Mouse (Mus musculus) forebrain, postnatal 0 days (tissue): Measurements from ENCODE around the gene Kcnc3. TPM values are rescaled to one million over a fixed set of nuclear protein-coding genes. Genes with fewer than 3 reads are reported as not detected.

Experiments used
- ATAC-seq: fragments of 200-750 bp; cut with Nextera tagmentation; 2 replicates; pipeline ENCODE4 v1.8.0; 2017; ENCODE audit warnings: mild to moderate bottlenecking, moderate library complexity
- DNase-seq: peaks from one replicate; pipeline ENCODE4 v3.0.0-alpha.2; 2015
- H3K27ac ChIP-seq: fragments of 300-500 bp; sonication (generic); 2 replicates; pipeline ENCODE4 v1.5.1; 2014; ENCODE audit warnings: low read depth, mild to moderate bottlenecking, antibody characterized with exemption, low read length, moderate library complexity, mixed read lengths
- H3K27me3 ChIP-seq: fragments of 300-500 bp; sonication (generic); 2 replicates; pipeline ENCODE4 v1.6.1; 2014; ENCODE audit warnings: mild to moderate bottlenecking, low read length, mixed read lengths; ENCODE audit not compliant: insufficient read depth
- H3K36me3 ChIP-seq: fragments of 300-500 bp; sonication (generic); 2 replicates; pipeline ENCODE4 v1.6.1; 2014; ENCODE audit warnings: mild to moderate bottlenecking, moderate library complexity; ENCODE audit not compliant: insufficient read depth
- H3K4me1 ChIP-seq: fragments of 300-500 bp; sonication (generic); 2 replicates; pipeline ENCODE4 v1.6.1; 2014; ENCODE audit warnings: antibody characterized with exemption; ENCODE audit not compliant: insufficient read depth
- H3K4me2 ChIP-seq: fragments of 300-500 bp; sonication (generic); 2 replicates; pipeline ENCODE4 v1.6.1; 2014; ENCODE audit warnings: low read depth, mild to moderate bottlenecking, moderate library complexity
- H3K4me3 ChIP-seq: fragments of 300-500 bp; sonication (generic); 2 replicates; pipeline ENCODE4 v1.5.1; 2014; ENCODE audit warnings: low read depth, low read length, mixed read lengths
- H3K9ac ChIP-seq: fragments of 300-500 bp; sonication (generic); 2 replicates; pipeline ENCODE4 v1.6.1; 2014; ENCODE audit warnings: mild to moderate bottlenecking
- H3K9me3 ChIP-seq: fragments of 300-500 bp; sonication (generic); 2 replicates; pipeline ENCODE4 v1.6.1; 2016; ENCODE audit warnings: low read length
- CTCF ChIP-seq: sonication (generic); IDR thresholded peaks from 2 replicates; pipeline ENCODE4 v1.5.1; 2016; ENCODE audit warnings: antibody characterized with exemption, control low read depth, low read depth
- WGBS: fragments of 180-500 bp; shearing (Covaris S2); extraction: QIAGEN DNeasy Blood & Tissue Kit; methylation state at CpG from one replicate; pipeline ENCODE4 v1.1.7; 2014; 5-methylcytosine and 5-hydroxymethylcytosine counted together
- polyA plus RNA-seq: library from polyadenylated mRNA; unstranded; fragments of >200 nt; fragmentation: Nextera tagmentation; extraction: Ambion mirVana; gene quantifications from 2 replicates; pipeline ENCODE4 v1.2.1, GENCODE M21; 2015
- total RNA-seq: library from RNA; depleted of rRNA; stranded (reverse); fragments of >200 nt; gene quantifications from 2 replicates; pipeline ENCODE4 v1.2.3, GENCODE M21; 2014

Gene Kcnc3
- total and polyA plus RNA-seq, 2 experiments from 2014 or later = 5.2 to 6.0 TPM

DNA sequence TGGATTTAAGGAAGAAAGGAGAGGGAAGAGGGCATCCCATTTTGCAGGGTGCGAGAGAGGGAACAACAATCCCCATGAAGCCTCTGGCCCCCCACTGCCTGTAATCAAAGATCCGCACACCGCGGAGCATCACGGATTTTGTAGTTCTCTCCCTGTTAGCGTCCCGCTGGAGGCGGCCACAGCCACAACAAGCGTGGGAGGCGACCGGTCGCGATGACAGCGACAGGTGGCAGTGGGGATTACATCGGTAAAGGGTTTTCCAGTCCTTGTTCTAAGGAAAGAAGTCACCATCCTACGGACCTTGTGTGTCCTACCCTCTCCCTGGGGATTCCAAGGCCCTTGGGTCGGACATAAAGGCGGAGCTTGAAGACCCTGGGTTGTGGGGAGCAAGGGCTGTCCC, 3.5 kb upstream of the Kcnc3 start:
- peak overlapping the region; percentile 57 for H3K9ac ChIP-seq
- H3K27me3 ChIP-seq = peaks cover 3% of the 10 kb centered on the region
- WGBS = 0% methylated on average over 18 of the region's 18 CpGs
- peaks cover 16% of the 10 kb centered on the region; the same call in 1 of the 2 replicates for H3K4me1 ChIP-seq
- ATAC-seq = peak; percentile 61
- H3K36me3 ChIP-seq = no peaks in the 10 kb centered on the region
- peak; percentile 29 for TF ChIP-seq CTCF
- DNase-seq = peak; percentile 91
- H3K4me2 ChIP-seq = peak overlapping the region; percentile 97
- peak overlapping the region; percentile 50 for H3K4me3 ChIP-seq
- H3K9me3 ChIP-seq = no peaks in the 10 kb centered on the region
- peak overlapping the region; percentile 68; the same call in 1 of the 2 replicates for H3K27ac ChIP-seq

DNA sequence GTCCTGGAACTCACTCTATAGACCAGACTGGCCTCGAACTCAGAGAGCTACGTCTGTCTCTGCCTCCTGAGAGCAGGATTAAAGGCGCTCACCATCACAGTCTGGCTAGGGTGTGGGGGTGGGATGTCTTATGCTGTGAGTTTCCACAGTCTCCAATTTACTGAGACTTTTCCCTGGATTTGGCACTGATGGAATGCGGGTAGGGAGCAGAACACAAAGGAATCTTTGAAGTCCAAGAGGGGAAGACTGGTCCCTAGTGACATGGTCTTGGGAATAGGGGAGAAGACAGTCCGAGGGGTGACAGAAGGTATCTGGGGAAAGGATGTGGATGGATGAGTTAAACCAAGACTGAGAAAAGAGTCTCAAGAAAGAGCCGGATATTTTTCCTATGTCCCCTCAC, 2.8 kb upstream of the Kcnc3 start:
- 27% methylated on average over 6 of the region's 6 CpGs for WGBS
- no peak for TF ChIP-seq CTCF

DNA sequence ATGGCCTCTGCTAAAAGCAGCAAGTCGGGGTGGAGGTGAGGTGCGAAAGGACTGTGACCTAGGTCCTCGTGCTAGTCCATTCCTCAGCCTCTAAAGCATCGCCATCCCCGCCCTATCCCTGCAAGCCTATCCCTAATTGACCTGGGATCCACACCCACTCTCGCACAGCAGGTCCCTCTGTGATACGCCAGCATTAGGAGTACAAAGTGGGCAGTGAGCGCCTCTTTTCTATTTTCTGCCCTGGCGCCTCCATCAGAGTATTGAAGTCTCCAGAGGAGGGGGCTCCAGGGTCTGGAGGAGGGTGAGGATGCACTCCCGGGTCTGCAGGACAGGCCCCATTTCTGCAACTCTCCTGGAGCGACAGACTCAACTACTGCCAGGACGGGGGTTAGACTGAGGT, 2.1 kb upstream of the Kcnc3 start:
- ATAC-seq = no peak
- peaks cover 25% of the 10 kb centered on the region; the same call in 1 of the 2 replicates for H3K4me1 ChIP-seq
- peak overlapping the region; percentile 47 for H3K4me3 ChIP-seq

More for the DNA sequence above, 2.8 kb upstream of the Kcnc3 start:
- peaks cover 18% of the 10 kb centered on the region; the same call in 1 of the 2 replicates for H3K4me1 ChIP-seq
- DNase-seq = peak; percentile 5
- ATAC-seq = no peak
- H3K9ac ChIP-seq = peak overlapping the region; percentile 57; the same call in 1 of the 2 replicates
- no peaks in the 10 kb centered on the region for H3K36me3 ChIP-seq
- no peak overlapping the region for H3K27ac ChIP-seq
- peak overlapping the region; percentile 97 for H3K4me2 ChIP-seq
- H3K9me3 ChIP-seq = no peaks in the 10 kb centered on the region
- H3K4me3 ChIP-seq = peak overlapping the region; percentile 50
- H3K27me3 ChIP-seq = peaks cover 11% of the 10 kb centered on the region

DNA sequence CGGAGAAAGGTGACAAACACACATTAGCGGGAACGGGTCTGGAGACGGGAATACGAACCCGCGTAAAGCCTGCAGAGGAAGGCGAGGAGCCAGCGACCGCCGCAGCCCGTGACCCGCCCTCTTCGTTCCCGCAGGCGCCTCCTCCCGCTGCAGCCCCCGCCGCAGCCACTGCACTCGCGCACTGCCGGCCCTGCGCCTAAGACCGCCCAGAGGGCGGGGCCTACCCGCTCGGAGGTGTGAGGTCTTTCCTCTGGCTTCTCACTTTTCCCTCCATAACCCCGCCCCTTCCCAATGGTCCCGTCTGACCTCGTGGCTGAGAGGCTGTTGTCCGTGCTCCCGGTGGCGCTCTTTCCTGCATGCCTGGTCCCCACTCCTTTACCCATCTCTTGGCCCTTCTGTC, 1.3 kb upstream of the Kcnc3 start:
- H3K27me3 ChIP-seq = peaks cover 17% of the 10 kb centered on the region
- peak overlapping the region; percentile 97 for H3K4me2 ChIP-seq
- peak overlapping the region; percentile 53 for H3K9ac ChIP-seq
- 1% methylated on average over 28 of the region's 33 CpGs for WGBS
- peak; percentile 81 for DNase-seq
- TF ChIP-seq CTCF = peak; percentile 32
- H3K9me3 ChIP-seq = no peaks in the 10 kb centered on the region
- peak; percentile 10; the same call in 1 of the 2 replicates for ATAC-seq
- peaks cover 30% of the 10 kb centered on the region; the same call in 1 of the 2 replicates for H3K4me1 ChIP-seq
- peak overlapping the region; percentile 47 for H3K4me3 ChIP-seq
- peak overlapping the region; percentile 57 for H3K27ac ChIP-seq
- no peaks in the 10 kb centered on the region for H3K36me3 ChIP-seq

More for the DNA sequence above, 2.1 kb upstream of the Kcnc3 start:
- no peaks in the 10 kb centered on the region for H3K9me3 ChIP-seq
- DNase-seq = no peak
- WGBS = 8% methylated on average over 12 of the region's 12 CpGs
- H3K36me3 ChIP-seq = no peaks in the 10 kb centered on the region
- no peak overlapping the region for H3K27ac ChIP-seq
- peaks cover 17% of the 10 kb centered on the region for H3K27me3 ChIP-seq
- H3K4me2 ChIP-seq = peak overlapping the region; percentile 97
- peak overlapping the region; percentile 53 for H3K9ac ChIP-seq
- no peak for TF ChIP-seq CTCF

DNA sequence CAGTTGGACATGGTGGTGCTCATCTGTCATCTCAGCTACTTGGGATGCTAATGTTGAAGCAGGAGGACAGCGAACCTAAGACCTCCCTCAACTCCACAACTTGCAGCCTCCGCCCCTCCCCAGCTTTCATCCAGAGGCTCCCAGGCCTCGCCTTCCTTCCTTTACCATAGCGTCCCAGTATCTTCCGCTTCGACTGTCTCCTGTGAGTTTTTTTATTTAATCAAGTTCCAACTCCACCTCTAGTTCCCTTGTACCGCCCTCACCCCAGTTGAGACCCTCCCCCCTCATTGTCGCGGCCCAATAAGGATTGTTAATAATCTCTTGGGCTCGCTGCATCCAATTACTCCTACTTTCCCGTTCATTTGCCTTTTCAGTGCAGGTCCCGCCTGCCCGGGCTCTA, 518 bp upstream of the Kcnc3 start:
- Histone ChIP-seq H3K27ac (peak overlapping the region; percentile 50), H3K27me3 (peaks cover 17% of the 10 kb centered on the region), H3K4me2 (peak overlapping the region; percentile 97), H3K36me3 (no peaks in the 10 kb centered on the region), H3K4me3 (peak overlapping the region; percentile 47), H3K4me1 (peaks cover 37% of the 10 kb centered on the region; the same call in 1 of the 2 replicates), H3K9ac (peak overlapping the region; percentile 18; the same call in 1 of the 2 replicates), H3K9me3 (no peaks in the 10 kb centered on the region)
- DNase-seq (peak; percentile 54), ATAC-seq (peak; percentile 2; the same call in 1 of the 2 replicates)
- 3% methylated on average over 13 of the region's 13 CpGs for WGBS
- TF ChIP-seq CTCF = no peak

DNA sequence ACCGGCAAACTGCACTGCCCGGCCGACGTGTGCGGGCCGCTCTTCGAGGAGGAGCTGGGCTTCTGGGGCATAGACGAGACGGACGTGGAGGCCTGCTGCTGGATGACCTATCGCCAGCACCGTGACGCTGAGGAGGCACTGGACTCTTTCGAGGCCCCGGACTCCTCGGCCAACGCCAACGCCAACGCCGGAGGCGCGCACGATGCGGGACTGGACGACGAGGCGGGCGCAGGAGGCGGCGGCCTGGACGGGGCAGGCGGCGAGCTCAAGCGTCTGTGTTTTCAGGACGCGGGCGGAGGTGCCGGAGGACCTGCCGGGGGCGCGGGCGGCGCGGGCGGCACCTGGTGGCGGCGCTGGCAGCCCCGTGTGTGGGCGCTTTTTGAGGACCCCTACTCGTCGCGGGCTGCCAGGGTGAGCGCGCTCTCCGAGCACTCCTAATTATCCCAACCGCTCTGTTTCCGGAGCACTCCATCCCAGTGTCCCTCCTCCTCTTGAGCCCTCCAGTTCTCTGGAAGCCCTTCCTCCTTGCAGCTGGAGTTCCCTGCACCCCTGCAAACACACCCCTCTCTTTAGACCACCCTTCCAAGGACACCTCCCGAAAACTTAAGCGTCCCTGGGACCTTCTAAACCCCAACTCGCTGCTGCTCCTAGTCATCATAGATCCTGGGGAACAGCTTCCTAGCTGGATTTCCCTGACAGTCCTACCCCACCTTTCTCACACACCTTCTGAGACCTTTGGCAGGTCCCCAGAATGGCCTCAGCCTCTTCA, 1.1 kb downstream of the Kcnc3 start:
- WGBS = under 1% methylated on average over 55 of the region's 60 CpGs
- peak; percentile 10; the same call in 1 of the 2 replicates for TF ChIP-seq CTCF
- Histone ChIP-seq H3K27me3 (peaks cover 17% of the 10 kb centered on the region), H3K4me2 (peak overlapping the region; percentile 97), H3K4me3 (peak overlapping the region; percentile 47), H3K36me3 (0 out of 2 replicates have a peak, but pooled peaks cover 3% of the 10 kb centered on the region), H3K27ac (no peak overlapping the region), H3K9me3 (no peaks in the 10 kb centered on the region), H3K4me1 (peaks cover 37% of the 10 kb centered on the region; the same call in 1 of the 2 replicates), H3K9ac (peak overlapping the region; percentile 39)
- ATAC-seq (no peak), DNase-seq (no peak)

DNA sequence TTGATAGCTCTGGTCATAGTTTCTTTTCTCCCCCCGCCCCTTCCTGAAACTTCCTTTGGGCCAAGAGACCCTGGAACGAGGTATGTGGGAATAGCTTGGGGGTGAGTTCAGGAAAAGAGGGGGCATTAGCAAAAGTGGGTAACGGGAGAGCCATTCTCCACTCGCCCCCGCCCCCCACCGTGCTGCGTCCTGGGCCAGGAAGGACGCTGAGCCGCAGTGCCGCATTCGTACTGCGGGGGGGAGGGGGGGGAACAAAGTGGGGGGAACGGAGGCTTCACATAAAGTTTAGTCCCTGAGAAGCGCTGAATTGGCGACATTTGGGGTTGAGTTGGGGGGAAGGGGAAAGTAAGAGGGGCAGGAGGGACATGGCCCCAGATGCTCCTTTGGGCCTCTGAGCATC, 2.6 kb downstream of the Kcnc3 start:
- DNase-seq (no peak), ATAC-seq (no peak)
- Histone ChIP-seq H3K36me3 (0 out of 2 replicates have a peak, but pooled peaks cover 3% of the 10 kb centered on the region), H3K4me1 (0 out of 2 replicates have a peak, but pooled peaks cover 29% of the 10 kb centered on the region), H3K27ac (no peak overlapping the region), H3K4me3 (peak overlapping the region; percentile 47), H3K27me3 (peaks cover 17% of the 10 kb centered on the region), H3K9ac (0 out of 2 replicates have a peak overlapping the region, but pooled peaks have one; percentile 87), H3K9me3 (no peaks in the 10 kb centered on the region), H3K4me2 (peak overlapping the region; percentile 97)
- TF ChIP-seq CTCF = no peak
- under 1% methylated on average over 15 of the region's 15 CpGs for WGBS
